Mouse (Mus musculus): Measurements from ENCODE around the gene Tead3. TPM values are rescaled to one million over a fixed set of nuclear protein-coding genes. Genes with fewer than 3 reads are reported as not detected.
"Not testable (repeated sequence)": the region's sequence is repeated elsewhere in the genome, so short reads cannot be mapped to it uniquely, and the experiment has no call there.

Tead3 gene
- polyA plus RNA-seq, 1 experiment from 2014 or later: 9.7 TPM

- Histone ChIP-seq H3K36me3 (ENCODE audit: insufficient read depth, low read length) (peaks cover 9% of the 10 kb centered on the region; the same call in 1 of the 2 replicates), H3K27ac (ENCODE audit: low read length) (no peak overlapping the region), H3K4me1 (ENCODE audit: insufficient read depth, low read depth, low read length) (no peaks in the 10 kb centered on the region; the same call in 1 of the 2 replicates), H3K9me3 (ENCODE audit: low read length) (no peaks in the 10 kb centered on the region), H3K27me3 (replicated peaks; ENCODE audit: insufficient read depth, low read length) (no peaks in the 10 kb centered on the region), H3K4me3 (ENCODE audit: low read depth, low read length) (no peak overlapping the region), H3K9ac (replicated peaks; ENCODE audit: low read depth) (no peak overlapping the region), H3K4me2 (replicated peaks; ENCODE audit: low read depth, low read length) (no peak overlapping the region)
- DNase-seq (ENCODE audit: low spot score) (no peak), ATAC-seq (no peak)
- TF ChIP-seq CTCF (IDR thresholded peaks at IDR 0.05) (no peak), EP300 (IDR thresholded peaks at IDR 0.05) (no peak)
- whole genome bisulfite sequencing: 91% methylated on average over 7 of the region's 7 CpGs
These were observed 13.1 kb downstream of the Tead3 start for GRCm38 (mm10) chr17:28337547-28337946.

- WGBS: 72% methylated on average over 10 of the region's 10 CpGs
- peaks cover 18% of the 10 kb centered on the region; the same call in 1 of the 2 replicates for H3K36me3 ChIP-seq (ENCODE audit: insufficient read depth, low read length)
- H3K4me3 ChIP-seq (ENCODE audit: low read depth, low read length): no peak overlapping the region
- no peak overlapping the region for H3K4me2 ChIP-seq (replicated peaks; ENCODE audit: low read depth, low read length)
- no peaks in the 10 kb centered on the region for H3K4me1 ChIP-seq (ENCODE audit: insufficient read depth, low read depth, low read length)
- no peaks in the 10 kb centered on the region for H3K9me3 ChIP-seq (ENCODE audit: low read length)
- ATAC-seq (no peak), DNase-seq (ENCODE audit: low spot score) (no peak)
- no peak overlapping the region for H3K9ac ChIP-seq (replicated peaks; ENCODE audit: low read depth)
- TF ChIP-seq CTCF (IDR thresholded peaks at IDR 0.05) (no peak), EP300 (IDR thresholded peaks at IDR 0.05) (no peak)
- H3K27me3 ChIP-seq (replicated peaks; ENCODE audit: insufficient read depth, low read length): no peaks in the 10 kb centered on the region
- H3K27ac ChIP-seq (ENCODE audit: low read length): no peak overlapping the region
These were observed 15.3 kb downstream of the Tead3 start for GRCm38 (mm10) chr17:28335267-28335666.

GRCm38 (mm10) chr17:28332915-28333546 is 17.6 kb downstream of the Tead3 start:
- ATAC-seq: no peak
- no peak for DNase-seq (ENCODE audit: low spot score)

GRCm38 (mm10) chr17:28332113-28332914 is 18.3 kb downstream of the Tead3 start:
- no peaks in the 10 kb centered on the region for H3K27me3 ChIP-seq (replicated peaks; ENCODE audit: insufficient read depth, low read length)
- DNase-seq (ENCODE audit: low spot score) (no peak), ATAC-seq (no peak)
- H3K9me3 ChIP-seq (ENCODE audit: low read length): no peaks in the 10 kb centered on the region
- H3K4me1 ChIP-seq (ENCODE audit: insufficient read depth, low read depth, low read length): peaks cover 14% of the 10 kb centered on the region
- H3K4me3 ChIP-seq (ENCODE audit: low read depth, low read length): no peak overlapping the region
- TF ChIP-seq EP300 (IDR thresholded peaks at IDR 0.05) (no peak), CTCF (IDR thresholded peaks at IDR 0.05) (peak; percentile 51)
- no peak overlapping the region for H3K27ac ChIP-seq (ENCODE audit: low read length)
- H3K9ac ChIP-seq (replicated peaks; ENCODE audit: low read depth): no peak overlapping the region
- H3K36me3 ChIP-seq (ENCODE audit: insufficient read depth, low read length): peaks cover 18% of the 10 kb centered on the region; the same call in 1 of the 2 replicates
- 50% methylated on average over 13 of the region's 13 CpGs for WGBS
- no peak overlapping the region for H3K4me2 ChIP-seq (replicated peaks; ENCODE audit: low read depth, low read length)

More at GRCm38 (mm10) chr17:28332915-28333546, 17.6 kb downstream of the Tead3 start:
- Histone ChIP-seq H3K9me3 (ENCODE audit: low read length) (no peaks in the 10 kb centered on the region), H3K9ac (replicated peaks; ENCODE audit: low read depth) (no peak overlapping the region), H3K4me1 (ENCODE audit: insufficient read depth, low read depth, low read length) (peaks cover 8% of the 10 kb centered on the region), H3K27me3 (replicated peaks; ENCODE audit: insufficient read depth, low read length) (no peaks in the 10 kb centered on the region), H3K4me2 (replicated peaks; ENCODE audit: low read depth, low read length) (no peak overlapping the region), H3K4me3 (ENCODE audit: low read depth, low read length) (no peak overlapping the region), H3K27ac (ENCODE audit: low read length) (no peak overlapping the region), H3K36me3 (ENCODE audit: insufficient read depth, low read length) (peaks cover 18% of the 10 kb centered on the region; the same call in 1 of the 2 replicates)
- 43% methylated on average over 28 of the region's 31 CpGs for WGBS
- TF ChIP-seq EP300 (IDR thresholded peaks at IDR 0.05): no peak
- no peak for TF ChIP-seq CTCF (IDR thresholded peaks at IDR 0.05)

- Histone ChIP-seq H3K36me3 (ENCODE audit: insufficient read depth, low read length) (peaks cover 16% of the 10 kb centered on the region; the same call in 1 of the 2 replicates), H3K4me2 (replicated peaks; ENCODE audit: low read depth, low read length) (no peak overlapping the region), H3K27ac (ENCODE audit: low read length) (peak overlapping the region; percentile 9; the same call in 1 of the 2 replicates), H3K4me3 (ENCODE audit: low read depth, low read length) (no peak overlapping the region), H3K9me3 (ENCODE audit: low read length) (no peaks in the 10 kb centered on the region), H3K9ac (replicated peaks; ENCODE audit: low read depth) (no peak overlapping the region), H3K27me3 (replicated peaks; ENCODE audit: insufficient read depth, low read length) (no peaks in the 10 kb centered on the region), H3K4me1 (ENCODE audit: insufficient read depth, low read depth, low read length) (peaks cover 15% of the 10 kb centered on the region)
- DNase-seq (ENCODE audit: low spot score) (no peak), ATAC-seq (no peak)
- TF ChIP-seq CTCF (IDR thresholded peaks at IDR 0.05) (no peak), EP300 (IDR thresholded peaks at IDR 0.05) (no peak)
- WGBS: 28% methylated on average over 6 of the region's 7 CpGs
These were observed 19.1 kb downstream of the Tead3 start for GRCm38 (mm10) chr17:28331241-28332112.

GRCm38 (mm10) chr17:28330590-28330989 is 20.0 kb downstream of the Tead3 start:
- H3K27me3 ChIP-seq (replicated peaks; ENCODE audit: insufficient read depth, low read length); ATAC-seq; H3K4me2 ChIP-seq (replicated peaks; ENCODE audit: low read depth, low read length); DNase-seq (ENCODE audit: low spot score); H3K36me3 ChIP-seq (ENCODE audit: insufficient read depth, low read length); H3K9ac ChIP-seq (replicated peaks; ENCODE audit: low read depth); H3K4me3 ChIP-seq (ENCODE audit: low read depth, low read length); H3K9me3 ChIP-seq (ENCODE audit: low read length); H3K27ac ChIP-seq (ENCODE audit: low read length): not testable (repeated sequence)
- WGBS: 45% methylated on average over 6 of the region's 8 CpGs
- H3K4me1 ChIP-seq (ENCODE audit: insufficient read depth, low read depth, low read length): peaks cover 15% of the 10 kb centered on the region

Measured in lung, postnatal 0 days (tissue).